Mouse (Mus musculus): ENCODE measurements around the gene Cnot2.

- no peak for TF ChIP-seq POLR2A (IDR thresholded peaks at IDR 0.05; ENCODE audit: borderline replicate concordance, insufficient read depth, low read length)
- TF ChIP-seq CTCF (IDR thresholded peaks at IDR 0.05; ENCODE audit: borderline replicate concordance, insufficient read depth, low read depth, low read length) = no peak
Observed at GRCm38 (mm10) chr10:116579478-116579877, 1.8 kb downstream of the Cnot2 start.

Data from cerebellum, adult 2 months (tissue).